Mouse (Mus musculus) cortical plate, adult 2 months (tissue): ENCODE data around the gene Fbxl16. TPM values are rescaled to one million over a fixed set of nuclear protein-coding genes. Genes with fewer than 3 reads are reported as not detected.

Experiments used
- H3K27ac ChIP-seq: fragments of 200-500 bp; 2 replicates; pipeline ENCODE4 v1.5.1; 2012; ENCODE audit warnings: low read length, control low read depth, inconsistent platforms; ENCODE audit not compliant: insufficient read depth
- H3K4me1 ChIP-seq: fragments of 200-500 bp; 2 replicates; pipeline ENCODE4 v1.6.1; 2011; ENCODE audit warnings: low read length; ENCODE audit not compliant: control insufficient read depth, insufficient read depth
- H3K4me3 ChIP-seq: fragments of 200-500 bp; 2 replicates; pipeline ENCODE4 v1.5.1; 2011; ENCODE audit warnings: mild to moderate bottlenecking, low read length, control low read depth; ENCODE audit not compliant: insufficient read depth
- CTCF ChIP-seq: fragments of 200-500 bp; IDR thresholded peaks from 2 replicates; pipeline ENCODE4 v1.5.1; 2011; ENCODE audit warnings: mild to moderate bottlenecking, control low read depth, low read length; ENCODE audit not compliant: insufficient read depth; ENCODE audit errors: extremely low read depth
- POLR2A ChIP-seq: fragments of 200-500 bp; IDR thresholded peaks from 2 replicates; pipeline ENCODE4 v1.6.1; 2011; ENCODE audit warnings: mild to moderate bottlenecking, low read length, control low read depth; ENCODE audit not compliant: insufficient read depth; ENCODE audit errors: extremely low read depth
- polyA plus RNA-seq: library from polyadenylated mRNA; depleted of rRNA; stranded (reverse); fragments of >200 nt; gene quantifications from 2 replicates; pipeline ENCODE4 v1.2.3, GENCODE M21; 2012; rRNA removed

Fbxl16 gene
- polyA plus RNA-seq = 670 and 731 TPM in 2 replicates

DNA sequence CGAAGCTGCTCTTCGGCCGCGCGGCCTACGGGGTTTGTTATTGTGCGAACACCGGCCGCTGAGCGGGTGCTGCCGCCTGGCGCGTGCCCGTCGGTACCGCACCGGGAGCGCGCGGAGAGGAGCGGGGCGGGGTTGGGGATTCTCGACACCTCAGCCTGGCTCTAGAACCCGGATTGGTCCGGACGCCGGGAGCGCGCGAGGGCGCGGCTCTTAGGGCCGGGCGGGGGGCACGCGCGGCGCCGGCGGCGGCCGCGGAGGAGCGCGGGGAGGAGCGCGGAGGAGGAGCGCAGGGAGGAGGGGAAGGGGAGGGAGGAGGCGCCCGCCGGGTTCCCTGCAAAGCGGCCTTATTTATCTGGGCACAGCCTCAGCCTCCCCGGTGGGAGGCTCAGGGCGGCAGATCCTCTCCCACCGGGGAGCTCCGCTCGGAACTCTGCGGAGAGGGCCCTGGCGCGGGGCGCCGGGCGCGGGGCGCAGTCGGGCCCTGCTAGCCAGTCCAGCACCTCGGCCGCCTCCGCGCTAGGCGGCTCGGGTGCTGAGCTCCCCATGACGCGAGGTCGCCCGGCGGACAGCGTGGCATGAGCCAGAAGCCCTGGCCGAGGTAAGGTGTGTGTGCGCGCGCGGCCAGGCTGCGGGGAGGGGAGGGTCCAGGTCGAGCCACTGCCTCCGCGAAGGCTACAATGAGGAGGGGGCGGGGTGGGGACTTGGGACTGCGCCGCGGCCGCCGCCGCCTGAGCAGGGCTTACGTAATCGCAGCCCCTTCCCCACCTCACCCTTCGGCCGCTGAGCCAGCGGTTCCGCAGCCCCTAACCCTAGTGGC lies at the start of gene Fbxl16:
Fbxl16 (plus strand) TSS at position 297 of the 817 bp plus-strand sequence.
- H3K4me3 ChIP-seq = peak within 1 kb of the TSS; percentile 99
- H3K4me1 ChIP-seq = peaks cover 10% of the 10 kb centered on the region; the same call in 1 of the 2 replicates
- TF ChIP-seq CTCF (no peak), POLR2A (peak; percentile 44; the same call in 1 of the 2 replicates)
- peak within 1 kb of the TSS; percentile 99 for H3K27ac ChIP-seq

DNA sequence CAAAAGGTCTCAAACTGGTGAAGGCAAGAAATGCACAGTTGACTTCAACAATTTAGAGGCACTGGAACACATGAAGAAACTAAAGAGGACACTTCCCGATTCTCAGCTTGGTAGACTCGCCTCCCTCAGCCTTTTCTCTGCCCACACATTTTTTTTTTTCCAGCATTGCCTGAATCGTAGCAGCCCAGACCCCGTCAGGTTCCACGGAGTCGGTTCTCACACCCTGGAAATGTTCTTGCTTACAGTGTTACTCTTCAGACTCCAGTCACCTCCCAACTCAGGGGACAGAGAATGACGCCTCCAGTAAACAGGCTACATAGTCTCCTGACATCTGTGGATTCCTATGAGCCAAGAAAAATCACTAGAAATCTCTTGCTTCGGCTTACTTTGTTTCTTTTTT lies 48.7 kb upstream of the Fbxl16 start:
- H3K4me1 ChIP-seq = peaks cover 10% of the 10 kb centered on the region
- TF ChIP-seq POLR2A (no peak), CTCF (no peak)
- H3K4me3 ChIP-seq = no peak overlapping the region
- no peak overlapping the region for H3K27ac ChIP-seq

DNA sequence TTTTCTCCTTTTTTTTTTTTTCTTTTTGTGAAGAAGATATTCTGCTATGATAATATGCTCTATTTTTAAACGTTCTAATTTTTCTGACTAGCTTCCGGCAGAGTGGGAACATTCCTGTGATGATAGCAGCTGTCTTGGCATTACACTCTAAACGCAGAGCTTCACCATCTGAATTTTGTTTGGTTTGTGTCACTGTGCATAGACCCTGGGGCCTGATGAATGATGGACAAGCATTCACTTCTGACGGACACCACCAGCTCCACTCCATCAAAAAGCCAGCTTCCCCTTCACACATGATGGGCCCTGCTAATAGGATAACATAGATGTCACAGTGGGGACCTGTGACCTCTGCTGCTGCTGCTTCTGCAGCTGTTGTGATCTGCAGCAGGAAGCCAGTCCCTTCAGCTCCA lies 47.3 kb upstream of the Fbxl16 start:
- no peak for TF ChIP-seq CTCF
- TF ChIP-seq POLR2A = 0 out of 2 replicates have a peak, but pooled peaks have one; percentile 9
- Histone ChIP-seq H3K4me1 (peaks cover 10% of the 10 kb centered on the region), H3K4me3 (no peak overlapping the region), H3K27ac (peak overlapping the region; percentile 64)

DNA sequence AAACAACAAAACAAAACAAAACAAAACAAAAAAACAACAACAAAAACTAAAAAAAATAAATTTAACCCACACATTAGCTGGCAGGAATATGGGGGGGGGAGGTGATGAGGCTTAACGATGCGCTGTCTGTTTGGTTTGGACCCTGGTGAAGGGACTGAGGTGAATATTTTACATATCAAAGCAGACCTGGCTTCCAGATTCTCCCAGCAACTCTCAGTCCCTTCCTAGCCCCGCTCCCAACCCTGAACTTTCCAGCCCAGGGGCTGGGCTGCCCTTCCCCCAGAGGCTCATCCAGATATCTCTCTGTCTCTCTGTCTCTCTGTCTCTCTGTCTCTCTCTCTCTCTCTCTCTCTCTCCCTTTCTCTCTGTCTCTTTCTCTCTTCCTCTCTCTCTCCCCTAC lies 46.3 kb upstream of the Fbxl16 start:
- Histone ChIP-seq H3K4me3 (no peak overlapping the region), H3K4me1 (peaks cover 10% of the 10 kb centered on the region), H3K27ac (no peak overlapping the region)
- TF ChIP-seq CTCF (no peak), POLR2A (no peak)

DNA sequence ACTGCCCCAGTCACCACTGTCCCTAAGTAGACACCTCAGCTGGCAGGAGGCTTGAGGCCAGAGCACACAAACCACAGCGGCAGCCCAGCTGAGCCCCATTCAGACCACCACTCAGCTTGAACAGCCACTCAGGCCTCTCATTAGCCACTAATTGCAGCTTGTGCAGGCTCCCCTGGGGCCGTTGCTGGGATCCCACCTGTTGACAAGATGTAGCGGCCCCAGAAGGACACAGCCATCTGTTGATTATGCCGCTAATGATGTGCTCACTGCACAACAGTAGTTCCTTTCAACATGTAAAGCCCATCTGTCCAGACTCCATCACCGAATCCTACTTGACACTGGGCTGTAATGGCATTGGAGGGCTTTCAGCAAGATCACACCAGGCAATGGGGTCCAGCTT lies 43.0 kb upstream of the Fbxl16 start:
- TF ChIP-seq POLR2A (no peak), CTCF (no peak)
- peaks cover 7% of the 10 kb centered on the region for H3K4me1 ChIP-seq
- no peak overlapping the region for H3K4me3 ChIP-seq
- no peak overlapping the region for H3K27ac ChIP-seq

DNA sequence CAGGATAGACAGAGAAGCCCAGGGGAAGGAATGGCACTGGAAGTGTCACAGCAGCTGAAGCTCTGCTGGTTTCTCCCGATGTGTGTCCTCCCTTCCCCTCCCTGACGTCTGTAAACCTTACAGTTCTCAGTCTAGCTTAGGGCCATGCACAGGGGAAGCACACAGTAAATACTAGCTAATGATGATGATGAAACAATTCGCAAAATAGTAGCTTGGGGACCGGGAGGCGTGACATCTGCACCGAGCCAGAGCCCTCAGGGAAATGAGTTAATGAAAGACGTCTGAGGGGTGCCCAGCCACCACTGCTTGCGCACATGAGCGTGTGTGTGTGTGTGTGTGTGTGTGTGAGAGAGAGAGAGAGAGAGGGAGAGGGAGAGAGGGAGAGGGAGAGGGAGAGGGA lies 39.6 kb upstream of the Fbxl16 start:
- H3K4me1 ChIP-seq = peaks cover under 1% of the 10 kb centered on the region; the same call in 1 of the 2 replicates
- H3K27ac ChIP-seq = no peak overlapping the region
- no peak for TF ChIP-seq CTCF
- no peak for TF ChIP-seq POLR2A
- no peak overlapping the region for H3K4me3 ChIP-seq

DNA sequence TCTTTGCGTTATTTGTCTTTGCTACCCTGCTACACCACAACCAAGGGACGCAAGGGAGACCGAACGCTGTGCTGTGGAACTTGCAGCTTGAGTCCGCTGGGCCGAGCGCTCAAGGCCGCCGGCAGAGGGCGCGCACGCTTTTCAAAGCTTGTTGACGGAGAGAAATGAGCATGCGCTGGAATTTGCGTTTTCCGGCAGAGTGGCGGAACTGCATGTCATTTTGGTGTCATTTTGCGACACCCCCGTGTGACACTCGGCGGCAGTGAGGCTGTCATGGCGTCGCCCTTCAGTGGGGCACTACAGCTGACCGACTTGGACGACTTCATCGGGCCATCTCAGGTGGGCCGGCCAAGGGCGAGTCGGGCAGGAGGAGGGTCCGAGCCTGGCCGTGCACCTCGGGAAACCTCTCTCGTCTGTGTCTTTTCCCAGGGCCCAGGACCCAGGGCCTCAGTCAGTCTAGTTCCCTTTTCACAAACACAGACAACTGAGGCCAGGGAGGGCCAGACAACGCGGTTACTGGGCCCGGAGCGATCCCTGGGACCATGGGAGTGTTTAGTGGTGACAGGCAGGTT lies 35.2 kb upstream of the Fbxl16 start, which contains the start of gene Narfl:
Narfl (plus strand) TSS at position 228 of the 572 bp plus-strand sequence.
- TF ChIP-seq CTCF (peak; percentile 91), POLR2A (peak; percentile 81)
- peaks cover 4% of the 10 kb centered on the region; the same call in 1 of the 2 replicates for H3K4me1 ChIP-seq
- H3K4me3 ChIP-seq = peak within 1 kb of the TSS; percentile 57
- H3K27ac ChIP-seq = peak within 1 kb of the TSS; percentile 11; the same call in 1 of the 2 replicates

DNA sequence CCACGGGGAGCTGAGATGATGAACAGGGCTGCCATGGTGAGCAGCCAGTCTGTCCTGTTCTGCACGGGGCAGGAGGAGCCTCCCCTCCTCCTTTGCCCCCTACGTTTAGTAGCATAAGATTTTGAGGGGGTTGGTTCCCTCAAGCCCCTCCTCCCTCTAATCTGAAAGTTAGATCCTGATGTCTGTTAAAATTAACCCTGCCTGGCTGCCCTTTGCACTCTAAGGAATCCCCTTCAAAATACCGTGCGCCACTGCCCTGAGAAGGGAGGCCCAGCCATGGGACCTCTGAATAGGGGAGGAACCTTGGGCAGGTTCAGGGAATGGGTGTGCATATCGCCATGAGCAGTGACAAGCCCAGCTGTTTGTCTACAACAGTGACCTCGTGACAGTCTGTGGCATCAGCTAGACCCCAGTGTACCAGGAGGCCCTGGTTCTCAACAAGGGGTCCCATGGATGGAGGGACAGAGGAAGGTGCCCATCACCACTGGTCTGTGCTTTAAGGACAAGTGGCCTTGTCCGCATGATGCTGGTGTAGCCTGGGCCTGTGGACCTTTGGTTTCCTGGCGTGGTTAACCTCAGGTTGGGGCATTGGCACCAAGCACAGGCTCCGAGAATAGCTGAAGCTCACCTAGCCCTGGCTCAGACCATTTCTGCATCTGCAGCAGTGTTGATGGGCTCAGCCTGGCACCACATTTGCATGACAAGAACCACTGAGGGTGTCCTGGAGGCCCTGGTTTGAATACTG lies 33.4 kb upstream of the Fbxl16 start:
- TF ChIP-seq POLR2A = no peak
- no peak for TF ChIP-seq CTCF

DNA sequence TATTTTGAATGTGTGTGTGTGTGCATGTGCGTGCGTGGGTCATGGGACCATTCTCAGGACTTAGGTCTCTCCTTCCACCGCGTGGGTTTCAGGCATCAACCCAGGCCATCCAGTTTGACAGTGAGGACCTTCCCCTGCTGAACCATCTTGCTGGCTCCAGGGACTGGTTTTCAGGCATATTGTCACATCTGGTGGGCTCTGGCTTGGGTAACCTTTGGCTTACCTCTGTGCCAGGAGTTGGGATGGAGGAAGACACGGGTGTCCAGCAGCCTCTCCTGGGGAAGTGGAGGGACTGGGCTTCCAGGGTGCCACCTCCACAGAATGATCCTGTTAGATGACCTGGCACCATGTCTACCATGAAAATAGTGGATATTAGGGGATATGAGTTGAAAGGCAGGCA lies 30.9 kb upstream of the Fbxl16 start:
- TF ChIP-seq CTCF = no peak
- TF ChIP-seq POLR2A = no peak
- H3K4me3 ChIP-seq = no peak overlapping the region
- no peak overlapping the region for H3K27ac ChIP-seq
- peaks cover 4% of the 10 kb centered on the region; the same call in 1 of the 2 replicates for H3K4me1 ChIP-seq

More for the DNA sequence above, 33.4 kb upstream of the Fbxl16 start:
- Histone ChIP-seq H3K27ac (no peak overlapping the region), H3K4me1 (peaks cover 4% of the 10 kb centered on the region; the same call in 1 of the 2 replicates), H3K4me3 (no peak overlapping the region)
